Mouse (Mus musculus) CH12.LX (cell line): ENCODE data around the gene Med24. TPM values are rescaled to one million over a fixed set of nuclear protein-coding genes. Genes with fewer than 3 reads are reported as not detected.

Experiments
- DNase-seq: peaks from one replicate; pipeline ENCODE4 v3.0.0-alpha.2; 2013; ENCODE audit errors: extremely low read depth
- H3K27ac ChIP-seq: 2 replicates; pipeline ENCODE4 v1.5.1; 2012; ENCODE audit warnings: low read depth, mild to moderate bottlenecking, control low read depth, moderate library complexity; ENCODE audit not compliant: insufficient read depth
- H3K27me3 ChIP-seq: replicated peaks from 2 replicates; pipeline ENCODE3; 2012; ENCODE audit warnings: inconsistent platforms
- H3K36me3 ChIP-seq, 2 experiments: replicated peaks in 1 of 2; 2 replicates each; pipeline versions ENCODE3 to v1.6.1; 2012; ENCODE audit warnings: inconsistent platforms in 1 of 2, low read length in 1 of 2, mild to moderate bottlenecking in 1 of 2, mixed read lengths in 1 of 2, moderate library complexity in 1 of 2; ENCODE audit not compliant: control insufficient read depth in 1 of 2, insufficient read depth in 1 of 2
- H3K4me1 ChIP-seq, 2 experiments: 2 replicates each; pipeline ENCODE4 v1.6.1; 2012; ENCODE audit warnings: inconsistent platforms in 1 of 2, moderate library complexity in 1 of 2; ENCODE audit not compliant: insufficient read depth in 2 of 2, control insufficient read depth in 1 of 2
- H3K4me2 ChIP-seq: 2 replicates; pipeline ENCODE4 v1.6.1; 2012; ENCODE audit warnings: low read depth, mild to moderate bottlenecking, control low read depth; ENCODE audit not compliant: poor library complexity, insufficient read depth, severe bottlenecking
- H3K4me3 ChIP-seq, 3 experiments: fragments of 150-350 bp in 1 of 3; sonication (generic) in 1 of 3; replicated peaks in 1 of 3; 2 replicates each; pipeline versions ENCODE3 to v1.5.1; 2011 to 2012; ENCODE audit warnings: low read depth in 2 of 3, low read length in 2 of 3, mild to moderate bottlenecking in 2 of 3, moderate library complexity in 2 of 3, control low read depth in 1 of 3, improper control_type of control experiment in 1 of 3, inconsistent platforms in 1 of 3, mixed read lengths in 1 of 3; ENCODE audit not compliant: poor library complexity in 1 of 3
- H3K79me2 ChIP-seq: replicated peaks from 2 replicates; pipeline ENCODE4 v1.6.1; 2012; ENCODE audit warnings: mild to moderate bottlenecking, moderate library complexity; ENCODE audit not compliant: control insufficient read depth, poor library complexity, insufficient read depth, severe bottlenecking; ENCODE audit errors: extremely low read depth
- H3K9ac ChIP-seq: 2 replicates; pipeline ENCODE4 v1.6.1; 2012; ENCODE audit warnings: low read depth, mild to moderate bottlenecking, control low read depth, moderate library complexity; ENCODE audit not compliant: insufficient read depth
- H3K9me3 ChIP-seq: replicated peaks from 2 replicates; pipeline ENCODE3; 2012; ENCODE audit warnings: low read length, inconsistent platforms, mixed read lengths
- CHD1 ChIP-seq: IDR thresholded peaks from 2 replicates; pipeline ENCODE4 v1.6.1; 2012; ENCODE audit warnings: low read depth, low read length, improper control_type of control experiment, inconsistent platforms
- CTCF ChIP-seq, 2 experiments: IDR thresholded peaks in 1 of 2; conservative IDR thresholded peaks in 1 of 2; 2 replicates each; pipeline ENCODE4 v1.5.1; 2011 to 2012; ENCODE audit warnings: low read depth in 2 of 2, low read length in 2 of 2, improper control_type of control experiment in 1 of 2, inconsistent platforms in 1 of 2, mild to moderate bottlenecking in 1 of 2, moderate library complexity in 1 of 2
- E2F4 ChIP-seq: IDR thresholded peaks from 2 replicates; pipeline ENCODE4 v1.6.1; 2011; ENCODE audit warnings: low read depth, low read length, improper control_type of control experiment; ENCODE audit not compliant: insufficient replicate concordance
- ELF1 ChIP-seq: IDR thresholded peaks from 2 replicates; pipeline ENCODE4 v1.6.1; 2014; ENCODE audit warnings: low read depth, mild to moderate bottlenecking, inconsistent platforms, low read length, improper control_type of control experiment
- EP300 ChIP-seq: IDR thresholded peaks from 2 replicates; pipeline ENCODE4 v1.6.1; 2011; ENCODE audit warnings: low read length, improper control_type of control experiment
- ETS1 ChIP-seq: conservative IDR thresholded peaks from 2 replicates; pipeline ENCODE4 v1.6.1; 2012; ENCODE audit warnings: low read depth, mild to moderate bottlenecking, inconsistent platforms, low read length, improper control_type of control experiment, moderate library complexity
- HCFC1 ChIP-seq: IDR thresholded peaks from 2 replicates; pipeline ENCODE4 v1.6.1; 2012; ENCODE audit warnings: low read depth, mild to moderate bottlenecking, inconsistent platforms, low read length, improper control_type of control experiment
- JUN ChIP-seq: IDR thresholded peaks from 2 replicates; pipeline ENCODE4 v1.6.1; 2011; ENCODE audit warnings: low read depth, mild to moderate bottlenecking, low read length, improper control_type of control experiment, moderate library complexity; ENCODE audit not compliant: insufficient read depth
- JUND ChIP-seq: conservative IDR thresholded peaks from 2 replicates; pipeline ENCODE4 v1.6.1; 2011; ENCODE audit warnings: low read depth, low read length, improper control_type of control experiment
- KAT2A ChIP-seq: IDR thresholded peaks from 2 replicates; pipeline ENCODE4 v1.6.1; 2012; ENCODE audit warnings: low read length, improper control_type of control experiment, inconsistent platforms; ENCODE audit not compliant: insufficient replicate concordance
- MAX ChIP-seq: IDR thresholded peaks from 2 replicates; pipeline ENCODE4 v1.6.1; 2011; ENCODE audit warnings: low read length, improper control_type of control experiment
- MXI1 ChIP-seq: IDR thresholded peaks from 2 replicates; pipeline ENCODE4 v1.6.1; 2011; ENCODE audit warnings: mild to moderate bottlenecking, low read depth, low read length, improper control_type of control experiment
- MYC ChIP-seq: IDR thresholded peaks from 2 replicates; pipeline ENCODE4 v1.6.1; 2011; ENCODE audit warnings: low read depth, mild to moderate bottlenecking, improper control_type of control experiment, low read length
- PAX5 ChIP-seq: IDR thresholded peaks from 2 replicates; pipeline ENCODE4 v1.6.1; 2012; ENCODE audit warnings: low read length, inconsistent platforms, mixed read lengths
- POLR2A ChIP-seq: IDR thresholded peaks from 2 replicates; pipeline ENCODE4 v1.6.1; 2011; ENCODE audit warnings: low read depth, mild to moderate bottlenecking, improper control_type of control experiment, low read length
- RAD21 ChIP-seq: IDR thresholded peaks from 2 replicates; pipeline ENCODE4 v1.6.1; 2011; ENCODE audit warnings: low read depth, mild to moderate bottlenecking, low read length, improper control_type of control experiment, moderate library complexity
- TBP ChIP-seq: conservative IDR thresholded peaks from 2 replicates; pipeline ENCODE4 v1.6.1; 2011; ENCODE audit warnings: low read depth, low read length, improper control_type of control experiment
- UBTF ChIP-seq: IDR thresholded peaks from 2 replicates; pipeline ENCODE4 v1.6.1; 2012; ENCODE audit warnings: low read depth, mild to moderate bottlenecking, inconsistent platforms, low read length, improper control_type of control experiment, moderate library complexity
- ZKSCAN1 ChIP-seq: IDR thresholded peaks from 2 replicates; pipeline ENCODE4 v1.6.1; 2012; ENCODE audit warnings: low read depth, inconsistent platforms, low read length, improper control_type of control experiment, borderline replicate concordance
- dilution Hi-C: fragments of 300-500 bp; cut with MboI; formaldehyde crosslinking; loops from 2 replicates; pipeline ENCODE4 v1.14.3; 2020; ENCODE audit warnings: low sequenced_read_pairs; ENCODE audit not compliant: extremely low pct_unique_long_range_greater_than_20kb, extremely low pct_ligation_motif_present
- in situ Hi-C: fragments of 300-500 bp; cut with MboI; formaldehyde crosslinking; loops from 3 replicates; pipeline ENCODE4 v1.14.3; 2019; ENCODE audit warnings: low sequenced_read_pairs, low pct_ligation_motif_present, low pct_unique_long_range_greater_than_20kb, mixed read lengths
- polyA plus RNA-seq: library from polyadenylated mRNA; unstranded; fragments of >175 nt; gene quantifications from 2 replicates; pipeline ENCODE4 v1.2.1, GENCODE M21; 2012; ENCODE audit warnings: low read depth; ENCODE audit not compliant: insufficient read length
- total RNA-seq, 2 experiments: library from RNA; depleted of rRNA; stranded (reverse); fragments of 300-350 nt in 1 of 2; fragments of >200 nt in 1 of 2; gene quantifications; 2 replicates each; pipeline ENCODE4 v1.2.3; 2012 to 2014

Gene Med24
- total and polyA plus RNA-seq, 3 experiments, result 30.9 to 78.8 (median 48.6) TPM

- Histone ChIP-seq H3K27me3 (peaks cover 18% of the 10 kb centered on the region), H3K4me1 (peaks cover 49 to 74% of the 10 kb centered on the region in 2 experiments), H3K36me3 (no peaks in the 10 kb centered on the region), H3K9me3 (no peaks in the 10 kb centered on the region), H3K9ac (no peak overlapping the region), H3K4me2 (no peak overlapping the region), H3K27ac (no peak overlapping the region), H3K4me3 (no peak overlapping the region), H3K79me2 (no peaks in the 10 kb centered on the region)
- no peak for TF ChIP-seq MXI1
- no peak for TF ChIP-seq UBTF
- TF ChIP-seq TBP, result no peak
- no peak for TF ChIP-seq CTCF (conservative IDR thresholded peaks at IDR 0.05 in 1 of 2, IDR thresholded peaks at IDR 0.05 in 1 of 2; ENCODE audit: low read depth in 2 of 2, low read length in 2 of 2)
- no peak for TF ChIP-seq MYC
- no peak for TF ChIP-seq ETS1
- no peak for TF ChIP-seq KAT2A
- no peak for TF ChIP-seq EP300
- no peak for TF ChIP-seq MAX
- no peak for TF ChIP-seq ELF1
- TF ChIP-seq E2F4, result no peak
- no peak for TF ChIP-seq POLR2A
- no peak for TF ChIP-seq PAX5
- TF ChIP-seq HCFC1, result no peak
- no peak for TF ChIP-seq RAD21
- no peak for TF ChIP-seq JUND
- TF ChIP-seq CHD1, result no peak
- no peak for TF ChIP-seq JUN
- dilution Hi-C loops, result no loop called here
- in situ Hi-C loops, result no loop called here
- no peak for DNase-seq
Measured at GRCm38 (mm10) chr11:98750351-98751201, 21.3 kb upstream of the Med24 start.

GRCm38 (mm10) chr11:98749716-98750115, 20.5 kb upstream of the Med24 start:
- Histone ChIP-seq H3K27me3 (peaks cover 22% of the 10 kb centered on the region), H3K9ac (no peak overlapping the region), H3K4me3 (no peak overlapping the region), H3K4me1 (peaks cover 47 to 69% of the 10 kb centered on the region in 2 experiments), H3K36me3 (no peaks in the 10 kb centered on the region), H3K4me2 (no peak overlapping the region), H3K79me2 (no peaks in the 10 kb centered on the region), H3K9me3 (no peaks in the 10 kb centered on the region), H3K27ac (no peak overlapping the region)
- DNase-seq, result no peak
- in situ Hi-C loops, result loop anchor here (5.0 kb wide), 1 partner anchor 33 kb away; no protein-coding TSS in a partner anchor
- TF ChIP-seq UBTF (no peak), ZKSCAN1 (no peak), ETS1 (no peak)
- dilution Hi-C loops, result no loop called here
